Mouse (Mus musculus) ES-Bruce4 (cell line): ENCODE results near the gene Comtd1.

Experiments
- CTCF ChIP-seq: IDR thresholded peaks from one replicate; pipeline ENCODE4 v1.8.1; 2011; ENCODE audit warnings: low read depth, low read length
- EP300 ChIP-seq: IDR thresholded peaks from 2 replicates; pipeline ENCODE4 v1.6.1; 2011; ENCODE audit warnings: low read depth, low read length; ENCODE audit not compliant: insufficient read depth

DNA sequence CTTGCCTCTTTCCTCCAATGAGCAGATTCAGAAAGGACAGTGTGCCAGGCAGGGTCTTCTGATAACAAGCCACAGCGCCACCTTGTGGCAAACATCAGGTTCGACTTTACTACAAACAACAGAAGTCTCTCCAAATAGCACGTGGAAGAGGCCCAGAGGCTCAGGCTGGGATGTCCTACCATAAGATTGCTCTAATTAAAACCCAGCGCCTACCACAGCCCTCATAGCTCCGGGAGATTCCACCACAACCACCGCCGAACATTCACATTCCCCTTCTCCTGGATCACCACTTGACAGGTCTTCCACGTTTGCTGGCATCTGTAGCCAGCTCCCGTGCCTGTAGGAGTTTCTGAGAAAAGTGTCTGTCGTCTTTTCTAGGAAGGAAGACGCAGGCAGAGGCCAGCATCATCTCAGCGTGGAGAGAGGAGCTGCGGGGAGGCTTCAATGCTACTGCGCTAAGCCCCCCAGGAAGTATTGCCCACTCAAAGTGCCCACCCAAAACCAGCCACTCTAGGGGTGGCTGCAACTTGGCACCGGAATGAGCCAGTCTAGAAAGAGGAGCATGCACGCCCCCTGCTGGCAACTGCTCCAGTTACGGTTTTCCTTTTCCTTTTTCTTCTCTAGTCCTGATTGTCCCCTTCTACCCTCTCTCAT, 4.8 kb upstream of the Comtd1 start:
- TF ChIP-seq CTCF: no peak
- TF ChIP-seq EP300: no peak
